Mouse (Mus musculus) CH12.LX (cell line): ENCODE data around the gene Zfp277. TPM values are rescaled to one million over a fixed set of nuclear protein-coding genes. Genes with fewer than 3 reads are reported as not detected.

ENCODE experiments used
- DNase-seq: peaks from one replicate; pipeline ENCODE4 v3.0.0-alpha.2; 2013; ENCODE audit errors: extremely low read depth
- H3K27ac ChIP-seq: 2 replicates; pipeline ENCODE4 v1.5.1; 2012; ENCODE audit warnings: low read depth, mild to moderate bottlenecking, control low read depth, moderate library complexity; ENCODE audit not compliant: insufficient read depth
- H3K27me3 ChIP-seq: replicated peaks from 2 replicates; pipeline ENCODE3; 2012; ENCODE audit warnings: inconsistent platforms
- H3K36me3 ChIP-seq, 2 experiments: replicated peaks in 1 of 2; 2 replicates each; pipeline versions ENCODE3 to v1.6.1; 2012; ENCODE audit warnings: inconsistent platforms in 1 of 2, low read length in 1 of 2, mild to moderate bottlenecking in 1 of 2, mixed read lengths in 1 of 2, moderate library complexity in 1 of 2; ENCODE audit not compliant: control insufficient read depth in 1 of 2, insufficient read depth in 1 of 2
- H3K4me1 ChIP-seq, 2 experiments: 2 replicates each; pipeline ENCODE4 v1.6.1; 2012; ENCODE audit warnings: inconsistent platforms in 1 of 2, moderate library complexity in 1 of 2; ENCODE audit not compliant: insufficient read depth in 2 of 2, control insufficient read depth in 1 of 2
- H3K4me2 ChIP-seq: 2 replicates; pipeline ENCODE4 v1.6.1; 2012; ENCODE audit warnings: low read depth, mild to moderate bottlenecking, control low read depth; ENCODE audit not compliant: poor library complexity, insufficient read depth, severe bottlenecking
- H3K4me3 ChIP-seq, 3 experiments: fragments of 150-350 bp in 1 of 3; sonication (generic) in 1 of 3; replicated peaks in 1 of 3; 2 replicates each; pipeline versions ENCODE3 to v1.5.1; 2011 to 2012; ENCODE audit warnings: low read depth in 2 of 3, low read length in 2 of 3, mild to moderate bottlenecking in 2 of 3, moderate library complexity in 2 of 3, control low read depth in 1 of 3, improper control_type of control experiment in 1 of 3, inconsistent platforms in 1 of 3, mixed read lengths in 1 of 3; ENCODE audit not compliant: poor library complexity in 1 of 3
- H3K79me2 ChIP-seq: replicated peaks from 2 replicates; pipeline ENCODE4 v1.6.1; 2012; ENCODE audit warnings: mild to moderate bottlenecking, moderate library complexity; ENCODE audit not compliant: control insufficient read depth, poor library complexity, insufficient read depth, severe bottlenecking; ENCODE audit errors: extremely low read depth
- H3K9ac ChIP-seq: 2 replicates; pipeline ENCODE4 v1.6.1; 2012; ENCODE audit warnings: low read depth, mild to moderate bottlenecking, control low read depth, moderate library complexity; ENCODE audit not compliant: insufficient read depth
- H3K9me3 ChIP-seq: replicated peaks from 2 replicates; pipeline ENCODE3; 2012; ENCODE audit warnings: low read length, inconsistent platforms, mixed read lengths
- CHD1 ChIP-seq: IDR thresholded peaks from 2 replicates; pipeline ENCODE4 v1.6.1; 2012; ENCODE audit warnings: low read depth, low read length, improper control_type of control experiment, inconsistent platforms
- CHD2 ChIP-seq: IDR thresholded peaks from 2 replicates; pipeline ENCODE4 v1.6.1; 2011; ENCODE audit warnings: low read length, improper control_type of control experiment
- ELF1 ChIP-seq: IDR thresholded peaks from 2 replicates; pipeline ENCODE4 v1.6.1; 2014; ENCODE audit warnings: low read depth, mild to moderate bottlenecking, inconsistent platforms, low read length, improper control_type of control experiment
- EP300 ChIP-seq: IDR thresholded peaks from 2 replicates; pipeline ENCODE4 v1.6.1; 2011; ENCODE audit warnings: low read length, improper control_type of control experiment
- ETS1 ChIP-seq: conservative IDR thresholded peaks from 2 replicates; pipeline ENCODE4 v1.6.1; 2012; ENCODE audit warnings: low read depth, mild to moderate bottlenecking, inconsistent platforms, low read length, improper control_type of control experiment, moderate library complexity
- GABPA ChIP-seq: IDR thresholded peaks from 2 replicates; pipeline ENCODE4 v1.6.1; 2012; ENCODE audit warnings: low read depth, low read length, improper control_type of control experiment, inconsistent platforms; ENCODE audit not compliant: insufficient replicate concordance
- HCFC1 ChIP-seq: IDR thresholded peaks from 2 replicates; pipeline ENCODE4 v1.6.1; 2012; ENCODE audit warnings: low read depth, mild to moderate bottlenecking, inconsistent platforms, low read length, improper control_type of control experiment
- IRF4 ChIP-seq: IDR thresholded peaks from 2 replicates; pipeline ENCODE4 v1.6.1; 2014; ENCODE audit warnings: low read depth, mild to moderate bottlenecking, inconsistent platforms, low read length, improper control_type of control experiment
- JUN ChIP-seq: IDR thresholded peaks from 2 replicates; pipeline ENCODE4 v1.6.1; 2011; ENCODE audit warnings: low read depth, mild to moderate bottlenecking, low read length, improper control_type of control experiment, moderate library complexity; ENCODE audit not compliant: insufficient read depth
- KAT2A ChIP-seq: IDR thresholded peaks from 2 replicates; pipeline ENCODE4 v1.6.1; 2012; ENCODE audit warnings: low read length, improper control_type of control experiment, inconsistent platforms; ENCODE audit not compliant: insufficient replicate concordance
- MAX ChIP-seq: IDR thresholded peaks from 2 replicates; pipeline ENCODE4 v1.6.1; 2011; ENCODE audit warnings: low read length, improper control_type of control experiment
- MEF2A ChIP-seq: IDR thresholded peaks from 2 replicates; pipeline ENCODE4 v1.6.1; 2014; ENCODE audit warnings: low read depth, mild to moderate bottlenecking, inconsistent platforms, low read length, improper control_type of control experiment, borderline replicate concordance
- MXI1 ChIP-seq: IDR thresholded peaks from 2 replicates; pipeline ENCODE4 v1.6.1; 2011; ENCODE audit warnings: mild to moderate bottlenecking, low read depth, low read length, improper control_type of control experiment
- MYC ChIP-seq: IDR thresholded peaks from 2 replicates; pipeline ENCODE4 v1.6.1; 2011; ENCODE audit warnings: low read depth, mild to moderate bottlenecking, improper control_type of control experiment, low read length
- NELFE ChIP-seq: IDR thresholded peaks from 2 replicates; pipeline ENCODE4 v1.6.1; 2011; ENCODE audit warnings: low read depth, low read length, improper control_type of control experiment
- NRF1 ChIP-seq: IDR thresholded peaks from 2 replicates; pipeline ENCODE4 v1.6.1; 2014; ENCODE audit warnings: low read depth, mild to moderate bottlenecking, inconsistent platforms, low read length, improper control_type of control experiment, moderate library complexity
- PAX5 ChIP-seq: IDR thresholded peaks from 2 replicates; pipeline ENCODE4 v1.6.1; 2012; ENCODE audit warnings: low read length, inconsistent platforms, mixed read lengths
- POLR2A ChIP-seq: IDR thresholded peaks from 2 replicates; pipeline ENCODE4 v1.6.1; 2011; ENCODE audit warnings: low read depth, mild to moderate bottlenecking, improper control_type of control experiment, low read length
- POLR2AphosphoS2 ChIP-seq: IDR thresholded peaks from 2 replicates; pipeline ENCODE4 v1.6.1; 2011; ENCODE audit warnings: low read depth, low read length, improper control_type of control experiment
- RAD21 ChIP-seq: IDR thresholded peaks from 2 replicates; pipeline ENCODE4 v1.6.1; 2011; ENCODE audit warnings: low read depth, mild to moderate bottlenecking, low read length, improper control_type of control experiment, moderate library complexity
- RCOR1 ChIP-seq: conservative IDR thresholded peaks from 2 replicates; pipeline ENCODE4 v1.6.1; 2012; ENCODE audit warnings: low read depth, mild to moderate bottlenecking, inconsistent platforms, low read length, improper control_type of control experiment
- SIN3A ChIP-seq: IDR thresholded peaks from 2 replicates; pipeline ENCODE4 v1.6.1; 2012; ENCODE audit warnings: low read length, improper control_type of control experiment, inconsistent platforms
- SMC3 ChIP-seq: IDR thresholded peaks from 2 replicates; pipeline ENCODE4 v1.6.1; 2011; ENCODE audit warnings: low read depth, low read length, improper control_type of control experiment
- TCF12 ChIP-seq: IDR thresholded peaks from 2 replicates; pipeline ENCODE4 v1.6.1; 2014; ENCODE audit warnings: low read depth, mild to moderate bottlenecking, inconsistent platforms, low read length, improper control_type of control experiment
- UBTF ChIP-seq: IDR thresholded peaks from 2 replicates; pipeline ENCODE4 v1.6.1; 2012; ENCODE audit warnings: low read depth, mild to moderate bottlenecking, inconsistent platforms, low read length, improper control_type of control experiment, moderate library complexity
- USF1 ChIP-seq: IDR thresholded peaks from 2 replicates; pipeline ENCODE4 v1.6.1; 2014; ENCODE audit warnings: low read depth, mild to moderate bottlenecking, inconsistent platforms, low read length, improper control_type of control experiment
- ZC3H11A ChIP-seq: IDR thresholded peaks from 2 replicates; pipeline ENCODE4 v1.6.1; 2012; ENCODE audit warnings: low read depth, mild to moderate bottlenecking, inconsistent platforms, low read length, improper control_type of control experiment
- ZMIZ1 ChIP-seq: IDR thresholded peaks from 2 replicates; pipeline ENCODE4 v1.6.1; 2012; ENCODE audit warnings: low read depth, mild to moderate bottlenecking, inconsistent platforms, low read length, improper control_type of control experiment
- ZNF384 ChIP-seq: IDR thresholded peaks from 2 replicates; pipeline ENCODE4 v1.6.1; 2012; ENCODE audit warnings: low read depth, low read length, improper control_type of control experiment, inconsistent platforms
- dilution Hi-C: fragments of 300-500 bp; cut with MboI; formaldehyde crosslinking; loops from 2 replicates; pipeline ENCODE4 v1.14.3; 2020; ENCODE audit warnings: low sequenced_read_pairs; ENCODE audit not compliant: extremely low pct_unique_long_range_greater_than_20kb, extremely low pct_ligation_motif_present
- in situ Hi-C: fragments of 300-500 bp; cut with MboI; formaldehyde crosslinking; loops from 3 replicates; pipeline ENCODE4 v1.14.3; 2019; ENCODE audit warnings: low sequenced_read_pairs, low pct_ligation_motif_present, low pct_unique_long_range_greater_than_20kb, mixed read lengths
- polyA plus RNA-seq: library from polyadenylated mRNA; unstranded; fragments of >175 nt; gene quantifications from 2 replicates; pipeline ENCODE4 v1.2.1, GENCODE M21; 2012; ENCODE audit warnings: low read depth; ENCODE audit not compliant: insufficient read length
- total RNA-seq, 2 experiments: library from RNA; depleted of rRNA; stranded (reverse); fragments of 300-350 nt in 1 of 2; fragments of >200 nt in 1 of 2; gene quantifications; 2 replicates each; pipeline ENCODE4 v1.2.3; 2012 to 2014

Zfp277 gene
- total and polyA plus RNA-seq, 3 experiments = 13.7 to 31.2 (median 18.9) TPM

DNA sequence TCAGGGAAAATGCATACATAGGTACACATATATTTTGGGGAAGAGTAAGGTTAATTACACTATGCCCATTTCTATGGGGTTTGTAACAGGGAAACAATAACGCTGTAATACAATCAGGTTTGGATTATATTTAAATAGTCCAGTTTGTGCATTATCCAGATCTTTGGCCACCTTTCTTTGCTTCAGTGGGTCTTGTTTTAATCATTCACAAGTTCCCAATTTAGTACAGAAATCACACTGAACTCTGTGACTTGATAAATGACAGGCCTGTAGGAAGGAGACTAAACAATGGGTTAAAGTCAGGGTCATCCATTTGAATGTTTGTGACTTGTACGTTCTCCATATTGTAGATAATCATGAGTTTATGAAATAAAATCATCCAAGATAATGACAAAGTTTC, 130.6 kb downstream of the Zfp277 start:
- dilution Hi-C loops (no loop called here), in situ Hi-C loops (no loop called here)
- Histone ChIP-seq H3K4me2 (no peak overlapping the region), H3K9ac (no peak overlapping the region), H3K79me2 (no peaks in the 10 kb centered on the region), H3K36me3 (peaks cover 0 to 13% of the 10 kb centered on the region in 2 experiments), H3K4me3 (no peak overlapping the region), H3K4me1 (peaks cover 2 to 10% of the 10 kb centered on the region in 2 experiments; a peak in 3 of 4 replicates), H3K27ac (no peak overlapping the region), H3K27me3 (no peaks in the 10 kb centered on the region), H3K9me3 (no peaks in the 10 kb centered on the region)
- DNase-seq = no peak
- no peak for TF ChIP-seq GABPA
- no peak for TF ChIP-seq NELFE
- no peak for TF ChIP-seq MAX
- no peak for TF ChIP-seq RAD21
- no peak for TF ChIP-seq CHD2
- no peak for TF ChIP-seq USF1
- TF ChIP-seq TCF12 = no peak
- TF ChIP-seq ZMIZ1 = no peak
- no peak for TF ChIP-seq MEF2A
- TF ChIP-seq PAX5 = no peak
- TF ChIP-seq POLR2AphosphoS2 = no peak
- TF ChIP-seq MYC = no peak
- no peak for TF ChIP-seq CHD1
- TF ChIP-seq MXI1 = no peak
- TF ChIP-seq NRF1 = no peak
- TF ChIP-seq IRF4 = no peak
- no peak for TF ChIP-seq EP300
- no peak for TF ChIP-seq RCOR1
- TF ChIP-seq ZNF384 = no peak
- TF ChIP-seq POLR2A = no peak

DNA sequence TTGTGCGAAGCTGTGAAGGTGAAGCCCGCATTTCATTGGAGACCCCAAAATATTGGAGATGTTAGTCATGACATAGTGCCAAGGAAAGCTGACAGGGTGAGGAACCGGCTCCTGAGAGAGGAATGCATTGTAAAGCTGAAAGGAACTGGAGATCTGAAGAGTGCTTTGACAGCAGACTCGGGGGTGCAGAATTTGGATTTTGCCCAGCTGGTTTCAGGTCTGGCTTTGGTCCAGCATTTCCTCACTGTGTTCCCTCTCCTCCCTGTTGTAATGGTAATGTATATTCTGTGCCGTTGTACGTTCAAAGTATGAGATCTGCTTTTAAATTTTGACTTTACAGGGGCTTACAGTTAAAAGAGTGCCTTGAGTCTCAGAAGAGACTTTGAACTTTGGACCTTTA, 141.7 kb downstream of the Zfp277 start:
- Histone ChIP-seq H3K4me1 (no peaks in the 10 kb centered on the region), H3K27me3 (no peaks in the 10 kb centered on the region), H3K36me3 (no peaks in the 10 kb centered on the region), H3K4me3 (no peak overlapping the region), H3K9ac (no peak overlapping the region), H3K27ac (no peak overlapping the region), H3K79me2 (no peaks in the 10 kb centered on the region), H3K9me3 (no peaks in the 10 kb centered on the region), H3K4me2 (no peak overlapping the region)
- no peak for DNase-seq
- in situ Hi-C loops (no loop called here), dilution Hi-C loops (no loop called here)
- TF ChIP-seq HCFC1 = no peak
- no peak for TF ChIP-seq ELF1
- TF ChIP-seq UBTF = no peak
- no peak for TF ChIP-seq JUN
- no peak for TF ChIP-seq KAT2A
- no peak for TF ChIP-seq NRF1
- TF ChIP-seq ETS1 = no peak
- no peak for TF ChIP-seq RCOR1
- no peak for TF ChIP-seq ZMIZ1
- TF ChIP-seq SMC3 = no peak
- TF ChIP-seq MAX = no peak
- TF ChIP-seq SIN3A = no peak
- TF ChIP-seq ZC3H11A = no peak
